Mouse (Mus musculus): ENCODE data around the gene Plcb3. TPM values are rescaled to one million over a fixed set of nuclear protein-coding genes. Genes with fewer than 3 reads are reported as not detected.

Gene Plcb3
- polyA plus RNA-seq, 1 experiment: 19.1 TPM

Other genes with a start within 250 kb of the Plcb3 start
- gene Rps6ka4, start 135.8 kb downstream of the Plcb3 start, polyA plus RNA-seq (2012; ENCODE audit: low replicate concordance): 45.5 and 86.2 TPM in 2 replicates
- gene Ccdc88b, start 118.3 kb downstream of the Plcb3 start, polyA plus RNA-seq (2012; ENCODE audit: low replicate concordance): 58.3 and 173 TPM in 2 replicates
- 109 and 179 TPM in 2 replicates for gene Trmt112, start 66.8 kb downstream of the Plcb3 start, polyA plus RNA-seq (2012; ENCODE audit: low replicate concordance)
- gene Prdx5, start 66.4 kb downstream of the Plcb3 start, polyA plus RNA-seq (2012; ENCODE audit: low replicate concordance): 235 and 243 TPM in 2 replicates
- 85.7 and 188 TPM in 2 replicates for gene Esrra, start 54.7 kb downstream of the Plcb3 start, polyA plus RNA-seq (2012; ENCODE audit: low replicate concordance)
- 0.13 TPM in 1 of 2 replicates, not detected in the other for gene Catsperz, start 51.1 kb downstream of the Plcb3 start, polyA plus RNA-seq (2012; ENCODE audit: low replicate concordance)
- not detected in 2 replicates for gene Kcnk4, start 42.0 kb downstream of the Plcb3 start, polyA plus RNA-seq (2012; ENCODE audit: low replicate concordance)
- 51.8 and 69.7 TPM in 2 replicates for gene Bad, start 34.6 kb downstream of the Plcb3 start, polyA plus RNA-seq (2012; ENCODE audit: low replicate concordance)
- 64.1 and 122 TPM in 2 replicates for gene Gpr137, start 34.0 kb downstream of the Plcb3 start, polyA plus RNA-seq (2012; ENCODE audit: low replicate concordance)
- gene Ppp1r14b, start 1.5 kb downstream of the Plcb3 start, polyA plus RNA-seq (2012; ENCODE audit: low replicate concordance): 184 and 260 TPM in 2 replicates
- gene Fkbp2, start 4.0 kb upstream of the Plcb3 start, polyA plus RNA-seq (2012; ENCODE audit: low replicate concordance): 149 and 301 TPM in 2 replicates
- 55.0 and 101 TPM in 2 replicates for gene Vegfb, start 11.2 kb upstream of the Plcb3 start, polyA plus RNA-seq (2012; ENCODE audit: low replicate concordance)
- 38.4 and 52.0 TPM in 2 replicates for gene Dnajc4, start 16.1 kb upstream of the Plcb3 start, polyA plus RNA-seq (2012; ENCODE audit: low replicate concordance)
- gene Nudt22, start 19.6 kb upstream of the Plcb3 start, polyA plus RNA-seq (2012; ENCODE audit: low replicate concordance): 15.5 and 16.2 TPM in 2 replicates
- 3.4 and 3.5 TPM in 2 replicates for gene Trpt1, start 19.7 kb upstream of the Plcb3 start, polyA plus RNA-seq (2012; ENCODE audit: low replicate concordance)
- 376 and 794 TPM in 2 replicates for gene Fermt3, start 43.0 kb upstream of the Plcb3 start, polyA plus RNA-seq (2012; ENCODE audit: low replicate concordance)
- 21.6 and 62.7 TPM in 2 replicates for gene Stip1, start 63.5 kb upstream of the Plcb3 start, polyA plus RNA-seq (2012; ENCODE audit: low replicate concordance)
- 16.2 and 22.9 TPM in 2 replicates for gene Macrod1, start 80.3 kb upstream of the Plcb3 start, polyA plus RNA-seq (2012; ENCODE audit: low replicate concordance)
- gene Flrt1, start 129.3 kb upstream of the Plcb3 start, polyA plus RNA-seq (2012; ENCODE audit: low replicate concordance): 0.04 TPM in 1 of 2 replicates, not detected in the other
- gene Otub1, start 229.8 kb upstream of the Plcb3 start, polyA plus RNA-seq (2012; ENCODE audit: low replicate concordance): 110 and 111 TPM in 2 replicates
- 209 and 282 TPM in 2 replicates for gene Cox8a, start 241.1 kb upstream of the Plcb3 start, polyA plus RNA-seq (2012; ENCODE audit: low replicate concordance)

Data from hematopoietic multipotent progenitor cell, adult 10-12 weeks (in vitro differentiated cells).